Comparison of ENCODE assay signal across 14 mouse cellular contexts in genomic region chr9:119407884-119408283, GRCm38 (mm10). TPM values are rescaled to one million over a fixed set of nuclear protein-coding genes. Genes with fewer than 3 reads are reported as not detected.
A peak's percentile ranks its signal among the peaks of the same experiment; 100 is the strongest.
DNase-seq lines count a peak whose midpoint lies in the region; ATAC-seq and TF ChIP-seq lines count a peak whose summit lies in the region.
"Had no signal": no experiment of that assay in that cellular context is flagged by ENCODE, and none has a peak within 500 bp of the region (broad histone marks: within the 10 kb centered on the region; RNA-seq: fewer than 3 reads in every experiment).

No protein-coding gene starts in this region.

- no peak for ATAC-seq in heart, embryonic 11.5 days (replicated peaks; ENCODE audit: insufficient number of reproducible peaks, low FRiP score, low TSS enrichment)
- ATAC-seq: CD4-positive, CD25-positive, alpha-beta regulatory T cell, adult 4 months; intestine, postnatal 0 days had no signal

- intact Hi-C loops in heart, postnatal 14 days (cut with DNase I): no loop called here

- WGBS in heart, embryonic 11.5 days (ENCODE audit: insufficient replicate concordance): 79% methylated on average over 15 of the region's 15 CpGs
- WGBS in thymus, adult 2 months: 96% methylated on average over 15 of the region's 15 CpGs

- H3K27ac ChIP-seq in heart, embryonic 11.5 days (ENCODE audit: low read depth, low read length): no peak overlapping the region
- no peak overlapping the region for H3K27ac ChIP-seq in thymus, adult 2 months (ENCODE audit: control insufficient read depth, insufficient read depth, low read length)
- H3K27ac ChIP-seq: heart, embryonic 15.5 days had no signal

- no peak overlapping the region for H3K4me3 ChIP-seq in heart, embryonic 11.5 days (ENCODE audit: low read depth, low read length)
- no peak overlapping the region for H3K4me3 ChIP-seq in thymus, adult 2 months (ENCODE audit: control insufficient read depth, insufficient read depth, low read length)
- H3K4me3 ChIP-seq: heart, embryonic 15.5 days had no signal

- H3K4me1 ChIP-seq in heart, embryonic 11.5 days (ENCODE audit: control insufficient read depth, insufficient read depth, low read length): peaks cover 38% of the 10 kb centered on the region
- H3K4me1 ChIP-seq in thymus, adult 2 months (replicated peaks; ENCODE audit: control insufficient read depth, insufficient read depth, low read length): peaks cover 15% of the 10 kb centered on the region

- no peak for TF ChIP-seq POLR2A in thymus, adult 2 months (IDR thresholded peaks at IDR 0.05; ENCODE audit: control insufficient read depth, extremely low read depth, insufficient read depth, low read length, poor library complexity)

- no peak for TF ChIP-seq CTCF in thymus, adult 2 months (IDR thresholded peaks at IDR 0.05; ENCODE audit: borderline replicate concordance, control insufficient read depth, extremely low read depth, insufficient read depth, low read length, poor library complexity)

- H3K4me2 ChIP-seq in heart, embryonic 11.5 days: no peak overlapping the region
- H3K4me2 ChIP-seq: heart, embryonic 15.5 days had no signal

- peaks cover 3% of the 10 kb centered on the region; the same call in 1 of the 2 replicates for H3K9me3 ChIP-seq in heart, embryonic 11.5 days (replicated peaks; ENCODE audit: control insufficient read depth, low read length)

- no peak for DNase-seq in heart, postnatal 14 days
- DNase-seq in ovary, adult 18-20 months (ENCODE audit: low spot score): peak; percentile 20
- DNase-seq in ovary, postnatal 10 days (ENCODE audit: low spot score): no peak
- peak; percentile 82 for DNase-seq in kidney, adult 9 months
- DNase-seq in skeletal muscle tissue, adult 2 months (ENCODE audit: low read depth, low spot score): peak; percentile 73
- DNase-seq in thymus, postnatal 4 days: no peak
- no peak for DNase-seq in thymus, adult 2 months
- DNase-seq: cerebellum, postnatal 14 days had no signal

- peaks cover 2% of the 10 kb centered on the region; the same call in 1 of the 2 replicates for H3K36me3 ChIP-seq in heart, embryonic 11.5 days (ENCODE audit: control insufficient read depth, insufficient read depth, low read length)
- no peaks in the 10 kb centered on the region for H3K36me3 ChIP-seq in thymus, adult 2 months (ENCODE audit: control insufficient read depth, insufficient read depth, low read length)

- peak overlapping the region; percentile 3; the same call in 1 of the 2 replicates for H3K9ac ChIP-seq in heart, embryonic 11.5 days (ENCODE audit: low read depth, low read length)
- H3K9ac ChIP-seq: heart, embryonic 15.5 days had no signal

- H3K27me3 ChIP-seq in heart, embryonic 11.5 days (ENCODE audit: control insufficient read depth, insufficient read depth, low read length): no peaks in the 10 kb centered on the region
- no peaks in the 10 kb centered on the region; the same call in 1 of the 2 replicates for H3K27me3 ChIP-seq in thymus, adult 2 months (ENCODE audit: control insufficient read depth, insufficient read depth, low read length)
- H3K27me3 ChIP-seq: heart, embryonic 15.5 days had no signal

RNA-seq across cellular contexts. Expression of gene Acvr2b, which starts 6.0 kb away (rescaled TPM):
- 26.9 and 29.1 TPM in 2 replicates for polyA plus RNA-seq in heart, embryonic 11.5 days (2014; fragmentation: Nextera tagmentation; extraction: Ambion mirVana)
- total RNA-seq in heart, postnatal 14 days (2021): 1 to 10 TPM; 5.7 to 6.7 TPM
- polyA plus RNA-seq in thymus, adult 2 months (2012; rRNA removed): 7.7 and 8.3 TPM in 2 replicates

RNA-seq across cellular contexts. Expression of gene Exog, which starts 36.9 kb away (rescaled TPM):
- 19.4 and 20.2 TPM in 2 replicates for polyA plus RNA-seq in heart, embryonic 11.5 days (2014; fragmentation: Nextera tagmentation; extraction: Ambion mirVana)
- total RNA-seq in heart, postnatal 14 days (2021): 1 to 10 TPM; 2.4 to 3.2 TPM
- polyA plus RNA-seq in thymus, adult 2 months (2012; rRNA removed): 9.2 and 9.4 TPM in 2 replicates

RNA-seq across cellular contexts. Expression of gene Slc22a14, which starts 42.5 kb away (rescaled TPM):
- polyA plus RNA-seq in heart, embryonic 11.5 days (2014; fragmentation: Nextera tagmentation; extraction: Ambion mirVana): not detected in 2 replicates
- total RNA-seq in heart, postnatal 14 days (2021): under 1 TPM in 1 of 2 experiments, not detected in 1; 0.22 TPM
- 0.16 and 0.17 TPM in 2 replicates for polyA plus RNA-seq in thymus, adult 2 months (2012; rRNA removed)
- total RNA-seq: left cerebral cortex, postnatal 10 days had no signal
- polyA plus RNA-seq: CD4-positive, CD25-positive, alpha-beta regulatory T cell, adult 4 months; intestine, postnatal 0 days had no signal

RNA-seq across cellular contexts. Expression of gene Xylb, which starts 50.7 kb away (rescaled TPM):
- 2.2 and 2.4 TPM in 2 replicates for polyA plus RNA-seq in heart, embryonic 11.5 days (2014; fragmentation: Nextera tagmentation; extraction: Ambion mirVana)
- under 1 TPM; 0.24 to 0.29 TPM for total RNA-seq in heart, postnatal 14 days (2021)
- polyA plus RNA-seq in thymus, adult 2 months (2012; rRNA removed): 3.3 and 5.3 TPM in 2 replicates
- total RNA-seq: monocyte, adult 5-6 weeks had no signal

Comparison
In these comparisons a context has a peak if more than half of its experiments do, and no peak if none do; other contexts are left out.
1. DNase-seq: peak in ovary, adult 18-20 months (single experiment), kidney, adult 9 months (single experiment) and skeletal muscle tissue, adult 2 months (single experiment); none in heart, postnatal 14 days (0 of 2), ovary, postnatal 10 days (single experiment), thymus, postnatal 4 days (single experiment) and thymus, adult 2 months (single experiment).